Mouse (Mus musculus) liver, embryonic 14.5 days (tissue): ENCODE results near the gene Tmem38b. TPM values are rescaled to one million over a fixed set of nuclear protein-coding genes. Genes with fewer than 3 reads are reported as not detected.

Experiments used
- ATAC-seq: fragments of 200-750 bp; cut with Nextera tagmentation; 2 replicates; pipeline ENCODE4 v1.8.0; 2017; ENCODE audit warnings: moderate number of reproducible peaks, mild to moderate bottlenecking, moderate library complexity; ENCODE audit not compliant: insufficient read depth
- DNase-seq, 3 experiments: peaks; one replicate each; pipeline ENCODE4 v3.0.0-alpha.2; 2012 to 2013; ENCODE audit warnings: low read depth in 3 of 3, low spot score in 3 of 3
- H3K27ac ChIP-seq: fragments of 300-500 bp; sonication (generic); 2 replicates; pipeline ENCODE4 v1.5.1; 2014; ENCODE audit warnings: moderate library complexity, mild to moderate bottlenecking, control low read depth, inconsistent platforms
- H3K27me3 ChIP-seq: fragments of 300-500 bp; sonication (generic); 2 replicates; pipeline ENCODE4 v1.6.1; 2014; ENCODE audit warnings: mild to moderate bottlenecking, low read length, moderate library complexity; ENCODE audit not compliant: control insufficient read depth, insufficient read depth
- H3K36me3 ChIP-seq: fragments of 300-500 bp; sonication (generic); replicated peaks from 2 replicates; pipeline ENCODE4 v1.6.1; 2014; ENCODE audit warnings: low read depth; ENCODE audit not compliant: control insufficient read depth, insufficient read depth
- H3K4me1 ChIP-seq, 2 experiments: fragments of 200-500 bp in 1 of 2; fragments of 300-500 bp in 1 of 2; sonication (generic) in 1 of 2; replicated peaks; 2 replicates each; pipeline ENCODE4 v1.6.1; 2012 to 2014; ENCODE audit warnings: antibody characterized with exemption in 1 of 2, inconsistent platforms in 1 of 2, low read length in 1 of 2; ENCODE audit not compliant: control insufficient read depth in 2 of 2, insufficient read depth in 2 of 2
- H3K4me2 ChIP-seq: fragments of 300-500 bp; sonication (generic); 2 replicates; pipeline ENCODE4 v1.6.1; 2014; ENCODE audit warnings: low read depth, mild to moderate bottlenecking, control low read depth, moderate library complexity
- H3K4me3 ChIP-seq, 2 experiments: fragments of 200-500 bp in 1 of 2; fragments of 300-500 bp in 1 of 2; sonication (generic) in 1 of 2; 2 replicates each; pipeline ENCODE4 v1.5.1; 2012 to 2014; ENCODE audit warnings: low read depth in 2 of 2, low read length in 2 of 2, mild to moderate bottlenecking in 2 of 2, control low read depth in 1 of 2, inconsistent platforms in 1 of 2, moderate library complexity in 1 of 2; ENCODE audit not compliant: insufficient read depth in 1 of 2
- H3K9ac ChIP-seq: fragments of 300-500 bp; sonication (generic); replicated peaks from 2 replicates; pipeline ENCODE4 v1.6.1; 2014; ENCODE audit warnings: mild to moderate bottlenecking, control low read depth, moderate library complexity
- H3K9me3 ChIP-seq: fragments of 300-500 bp; sonication (generic); 2 replicates; pipeline ENCODE4 v1.6.1; 2016; ENCODE audit warnings: low read length, mixed read lengths; ENCODE audit not compliant: control insufficient read depth
- CTCF ChIP-seq: IDR thresholded peaks from 2 replicates; pipeline ENCODE4 v1.5.1; 2016; ENCODE audit warnings: antibody characterized with exemption, low read depth, control low read depth
- EP300 ChIP-seq: IDR thresholded peaks from 2 replicates; pipeline ENCODE4 v1.6.1; 2016; ENCODE audit warnings: antibody characterized with exemption, low read depth
- WGBS: fragments of 180-500 bp; shearing (Covaris S2); extraction: QIAGEN DNeasy Blood & Tissue Kit; methylation state at CpG from one replicate; pipeline ENCODE4 v1.1.7; 2014; ENCODE audit not compliant: insufficient replicate concordance; 5-methylcytosine and 5-hydroxymethylcytosine counted together
- polyA plus RNA-seq, 2 experiments: library from polyadenylated mRNA; depleted of rRNA in 1 of 2; stranded (reverse) in 1 of 2; unstranded in 1 of 2; fragments of >200 nt; fragmentation: Nextera tagmentation in 1 of 2; extraction: Ambion mirVana in 1 of 2; gene quantifications; 2 replicates each; pipeline versions ENCODE4 v1.2.1 to v1.2.3; 2012 to 2014

The Tmem38b gene
- polyA plus RNA-seq, 2 experiments = 2.1 to 3.8 TPM

DNA sequence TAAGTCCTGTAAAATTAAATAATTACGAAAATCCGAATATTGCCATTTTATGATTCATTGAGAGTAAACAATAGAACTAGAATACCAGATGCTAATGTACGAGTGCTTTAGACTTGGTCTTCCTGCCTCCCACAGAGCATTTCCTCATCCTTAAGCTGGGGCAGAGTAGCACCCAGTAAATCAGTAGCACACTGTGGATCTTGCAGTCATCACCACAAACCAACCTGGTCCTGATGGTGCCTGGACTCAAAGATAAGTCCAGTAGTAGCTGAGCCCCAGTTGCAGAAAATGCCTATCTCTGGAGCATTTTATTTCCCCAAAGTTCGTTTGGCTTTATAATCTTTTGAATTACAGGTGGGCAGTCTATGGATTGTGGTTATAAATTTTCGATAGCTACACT, 39.0 kb upstream of the Tmem38b start:
- TF ChIP-seq EP300 (no peak), CTCF (no peak)
- WGBS = 41% methylated on average over 5 of the region's 5 CpGs
- Histone ChIP-seq H3K4me2 (no peak overlapping the region), H3K27me3 (no peaks in the 10 kb centered on the region), H3K27ac (no peak overlapping the region), H3K36me3 (no peaks in the 10 kb centered on the region), H3K9me3 (no peaks in the 10 kb centered on the region), H3K9ac (no peak overlapping the region), H3K4me1 (no peaks in the 10 kb centered on the region; a peak in 1 of 4 replicates), H3K4me3 (no peak overlapping the region)
- no peak for DNase-seq
- no peak for ATAC-seq

GRCm38 (mm10) chr4:53789346-53789745, 36.5 kb upstream of the Tmem38b start:
- Histone ChIP-seq H3K9me3 (no peaks in the 10 kb centered on the region), H3K36me3 (no peaks in the 10 kb centered on the region), H3K4me2 (no peak overlapping the region), H3K4me3 (no peak overlapping the region), H3K27me3 (no peaks in the 10 kb centered on the region), H3K9ac (no peak overlapping the region), H3K27ac (no peak overlapping the region), H3K4me1 (no peaks in the 10 kb centered on the region)
- 31% methylated on average over 4 of the region's 4 CpGs for WGBS
- TF ChIP-seq CTCF (no peak), EP300 (no peak)
- no peak for ATAC-seq
- DNase-seq = no peak

DNA sequence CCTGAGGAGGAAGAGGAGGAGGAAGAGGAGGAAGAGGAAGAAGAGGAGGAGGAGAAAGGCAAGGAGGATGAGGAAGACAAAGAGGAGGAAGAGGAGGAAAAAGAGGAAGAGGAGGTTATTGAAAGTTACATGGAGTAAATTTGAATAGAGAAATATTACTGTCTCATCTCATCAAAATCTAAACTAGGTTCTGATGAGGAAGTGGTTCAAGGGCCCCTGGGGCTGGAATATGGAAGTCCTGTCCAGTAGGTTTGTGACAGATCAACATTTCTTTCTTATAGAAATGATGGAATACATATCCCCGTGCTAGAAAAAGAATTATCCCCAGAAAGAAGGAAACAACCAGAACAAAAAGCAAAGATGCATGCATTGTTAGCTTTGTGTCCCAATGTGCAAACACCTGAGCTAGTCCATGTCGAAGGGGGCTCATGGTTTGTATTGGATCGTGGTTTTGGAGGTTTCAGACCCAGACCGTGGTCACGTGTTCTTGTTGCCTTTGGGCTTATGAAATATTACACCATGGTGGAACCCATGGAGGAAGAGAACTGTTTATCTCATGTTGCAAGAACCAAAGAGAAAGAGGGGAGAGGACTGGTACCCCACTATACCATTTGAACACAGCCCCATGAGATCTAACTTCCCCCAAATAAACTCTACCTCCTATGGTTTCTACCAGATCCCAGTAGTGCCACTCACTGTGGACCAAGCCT, 31.4 kb upstream of the Tmem38b start:
- Histone ChIP-seq H3K4me2 (no peak overlapping the region), H3K4me1 (0 out of 4 replicates have a peak, but pooled peaks cover 0 to under 1% of the 10 kb centered on the region in 2 experiments), H3K27me3 (no peaks in the 10 kb centered on the region), H3K4me3 (no peak overlapping the region), H3K27ac (no peak overlapping the region), H3K9me3 (no peaks in the 10 kb centered on the region), H3K9ac (no peak overlapping the region), H3K36me3 (no peaks in the 10 kb centered on the region)
- ATAC-seq = no peak
- no peak for DNase-seq
- no peak for TF ChIP-seq EP300
- WGBS = 42% methylated on average over 5 of the region's 5 CpGs

GRCm38 (mm10) chr4:53795086-53795485, 30.8 kb upstream of the Tmem38b start:
- no peaks in the 10 kb centered on the region for H3K36me3 ChIP-seq
- WGBS = 62% methylated on average over 2 of the region's 2 CpGs
- ATAC-seq (no peak), DNase-seq (no peak)
- TF ChIP-seq EP300 (no peak), CTCF (no peak)
- no peak overlapping the region for H3K9ac ChIP-seq
- no peaks in the 10 kb centered on the region for H3K27me3 ChIP-seq
- H3K9me3 ChIP-seq = no peaks in the 10 kb centered on the region
- H3K27ac ChIP-seq = no peak overlapping the region
- H3K4me1 ChIP-seq = peaks cover 0 to 4% of the 10 kb centered on the region in 2 experiments; a peak in 1 of 4 replicates
- H3K4me3 ChIP-seq = no peak overlapping the region
- H3K4me2 ChIP-seq = no peak overlapping the region

DNA sequence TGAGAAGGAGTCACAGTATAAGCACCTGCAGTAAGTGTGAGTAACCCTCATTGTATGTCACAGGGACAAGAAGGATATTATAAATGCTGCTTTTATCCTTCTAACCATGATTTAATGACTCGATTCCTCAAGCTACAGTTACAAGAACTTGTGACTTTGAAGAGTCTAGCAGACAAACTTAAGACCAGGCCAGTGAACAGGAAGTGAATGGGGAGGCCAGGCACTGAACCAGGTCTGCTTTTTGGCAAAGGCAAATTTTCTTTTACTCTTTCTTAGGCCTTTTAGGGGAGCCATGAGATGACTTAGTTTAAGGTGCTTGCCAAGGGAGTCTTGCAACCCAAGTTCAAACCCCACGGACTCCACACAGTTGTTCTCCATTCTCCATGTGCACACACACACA, 30.1 kb upstream of the Tmem38b start:
- Histone ChIP-seq H3K4me2 (no peak overlapping the region), H3K9ac (no peak overlapping the region), H3K27ac (no peak overlapping the region), H3K9me3 (no peaks in the 10 kb centered on the region), H3K4me3 (no peak overlapping the region), H3K36me3 (no peaks in the 10 kb centered on the region), H3K4me1 (peaks cover 0 to 4% of the 10 kb centered on the region in 2 experiments; a peak in 1 of 4 replicates), H3K27me3 (no peaks in the 10 kb centered on the region)
- no peak for ATAC-seq
- no peak for DNase-seq
- WGBS = 49% methylated on average over 2 of the region's 2 CpGs
- no peak for TF ChIP-seq CTCF
- no peak for TF ChIP-seq EP300
